Mouse (Mus musculus) G1E (cell line): ENCODE measurements at regions not wholly inside any gene's neighbourhood (a gene's known extent, or its start where the extent isn't known, plus 50 kb on each side); places are given as distances from the start of the nearest gene placed in this dataset.

Experiments used
- CTCF ChIP-seq: IDR thresholded peaks from 2 replicates; pipeline ENCODE4 v1.5.1; 2012; ENCODE audit warnings: low read depth, low read length, inconsistent platforms, mixed read lengths
- GATA1 ChIP-seq: IDR thresholded peaks from 2 replicates; pipeline ENCODE4 v1.6.1; 2012; ENCODE audit warnings: borderline replicate concordance, low read length, inconsistent platforms, mixed read lengths

DNA sequence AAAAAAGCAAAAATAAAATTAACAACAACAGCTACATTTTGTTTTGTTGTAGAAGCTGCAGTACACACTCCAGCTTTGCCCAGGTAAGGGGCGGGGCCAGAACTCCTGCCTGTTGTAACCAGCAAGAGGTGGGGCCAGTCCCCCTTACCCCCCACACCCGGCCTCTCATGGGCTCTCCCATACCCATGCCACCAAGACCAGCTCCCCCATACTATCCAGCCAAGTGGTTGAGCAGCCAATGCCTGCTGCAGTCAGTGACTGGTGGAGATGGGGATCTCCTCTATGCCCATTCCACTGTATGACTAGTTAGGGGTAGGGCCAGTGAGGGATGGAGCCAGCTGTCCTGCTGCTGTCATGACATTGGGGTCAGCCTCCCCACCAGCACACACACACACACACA is 180.5 kb upstream of the Tmpo start:
- TF ChIP-seq CTCF (no peak), GATA1 (no peak)
